Mouse (Mus musculus) kidney, adult 2 months (tissue): ENCODE measurements around the gene Scgb1a1. TPM values are rescaled to one million over a fixed set of nuclear protein-coding genes. Genes with fewer than 3 reads are reported as not detected.
"Not testable (repeated sequence)": the region's sequence is repeated elsewhere in the genome, so short reads cannot be mapped to it uniquely, and the experiment has no call there.

Source experiments
- DNase-seq: peaks from one replicate; pipeline ENCODE4 v3.0.0; 2021
- H3K27ac ChIP-seq: fragments of 200-500 bp; 2 replicates; pipeline ENCODE4 v1.5.1; 2012; ENCODE audit warnings: low read depth, low read length, control low read depth, inconsistent platforms; ENCODE audit not compliant: insufficient read depth
- H3K27me3 ChIP-seq: fragments of 200-500 bp; replicated peaks from 2 replicates; pipeline ENCODE4 v1.6.1; 2012; ENCODE audit warnings: mild to moderate bottlenecking, moderate library complexity, low read length, inconsistent platforms; ENCODE audit not compliant: control insufficient read depth, insufficient read depth
- H3K36me3 ChIP-seq: fragments of 200-500 bp; 2 replicates; pipeline ENCODE4 v1.6.1; 2012; ENCODE audit warnings: mild to moderate bottlenecking, moderate library complexity, low read length, inconsistent platforms; ENCODE audit not compliant: control insufficient read depth, insufficient read depth
- H3K4me1 ChIP-seq: fragments of 200-500 bp; 2 replicates; pipeline ENCODE4 v1.6.1; 2011; ENCODE audit warnings: low read length; ENCODE audit not compliant: control insufficient read depth, insufficient read depth
- H3K4me3 ChIP-seq: fragments of 200-500 bp; 2 replicates; pipeline ENCODE4 v1.5.1; 2011; ENCODE audit warnings: mild to moderate bottlenecking, low read depth, low read length, control low read depth; ENCODE audit not compliant: insufficient read depth
- CTCF ChIP-seq: fragments of 200-500 bp; conservative IDR thresholded peaks from 2 replicates; pipeline ENCODE4 v1.5.1; 2011; ENCODE audit warnings: low read depth, mild to moderate bottlenecking, control low read depth, low read length, moderate library complexity, mixed read lengths; ENCODE audit not compliant: insufficient read depth, insufficient read length
- POLR2A ChIP-seq: fragments of 200-500 bp; IDR thresholded peaks from one replicate; pipeline ENCODE4 v1.6.1; 2011; ENCODE audit warnings: low read depth, low read length, control low read depth
- WGBS: fragments of 180-500 bp; shearing (Covaris S2); methylation state at CpG from one replicate; pipeline ENCODE4 v1.1.7; 2018; 5-methylcytosine and 5-hydroxymethylcytosine counted together
- polyA plus RNA-seq: library from polyadenylated mRNA; depleted of rRNA; stranded (reverse); fragments of >200 nt; gene quantifications from 2 replicates; pipeline ENCODE4 v1.2.3, GENCODE M21; 2012

The Scgb1a1 gene
- polyA plus RNA-seq, 1 experiment, result 0.22 TPM

GRCm38 (mm10) chr19:9097441-9097840 is 9.7 kb upstream of the Scgb1a1 start:
- no peak for TF ChIP-seq CTCF
- TF ChIP-seq POLR2A, result no peak

GRCm38 (mm10) chr19:9095111-9095510 is 7.4 kb upstream of the Scgb1a1 start:
- TF ChIP-seq POLR2A, result no peak
- TF ChIP-seq CTCF, result no peak
- DNase-seq, result no peak
- Histone ChIP-seq H3K36me3 (no peaks in the 10 kb centered on the region), H3K27ac (no peak overlapping the region), H3K27me3 (no peaks in the 10 kb centered on the region), H3K4me3 (no peak overlapping the region), H3K4me1 (no peaks in the 10 kb centered on the region)
- WGBS, result 75% methylated on average over 5 of the region's 5 CpGs

More at GRCm38 (mm10) chr19:9097441-9097840, 9.7 kb upstream of the Scgb1a1 start:
- H3K4me3 ChIP-seq, result no peak overlapping the region
- 74% methylated on average over 13 of the region's 13 CpGs for WGBS
- H3K27ac ChIP-seq, result no peak overlapping the region
- H3K4me1 ChIP-seq, result no peaks in the 10 kb centered on the region
- no peaks in the 10 kb centered on the region for H3K27me3 ChIP-seq
- H3K36me3 ChIP-seq, result no peaks in the 10 kb centered on the region
- DNase-seq, result no peak

GRCm38 (mm10) chr19:9090709-9091108 is 3.0 kb upstream of the Scgb1a1 start:
- Histone ChIP-seq H3K36me3 (no peaks in the 10 kb centered on the region), H3K4me3 (no peak overlapping the region), H3K27me3 (no peaks in the 10 kb centered on the region), H3K4me1 (no peaks in the 10 kb centered on the region), H3K27ac (no peak overlapping the region)
- no peak for DNase-seq
- 49% methylated on average over 2 of the region's 2 CpGs for WGBS
- TF ChIP-seq POLR2A (no peak), CTCF (no peak; the same call in 1 of the 2 replicates)

GRCm38 (mm10) chr19:9090191-9090590 is 2.4 kb upstream of the Scgb1a1 start:
- H3K36me3 ChIP-seq, result no peaks in the 10 kb centered on the region
- TF ChIP-seq POLR2A, result no peak
- no peak overlapping the region for H3K4me3 ChIP-seq
- no peaks in the 10 kb centered on the region for H3K4me1 ChIP-seq
- no peak overlapping the region for H3K27ac ChIP-seq
- WGBS, result 73% methylated on average over 4 of the region's 4 CpGs
- H3K27me3 ChIP-seq, result no peaks in the 10 kb centered on the region
- no peak for DNase-seq

GRCm38 (mm10) chr19:9083892-9084291 is 3.9 kb downstream of the Scgb1a1 start:
- 92% methylated on average over 2 of the region's 2 CpGs for WGBS
- H3K27ac ChIP-seq, H3K4me3 ChIP-seq, H3K27me3 ChIP-seq, H3K4me1 ChIP-seq, DNase-seq, H3K36me3 ChIP-seq: not testable (repeated sequence)

- WGBS, result 84% methylated on average over 2 of the region's 2 CpGs
- no peak overlapping the region for H3K27ac ChIP-seq
- no peak for DNase-seq
- TF ChIP-seq CTCF, result no peak
- TF ChIP-seq POLR2A, result no peak
- H3K27me3 ChIP-seq, result no peaks in the 10 kb centered on the region
- no peaks in the 10 kb centered on the region for H3K36me3 ChIP-seq
- no peak overlapping the region for H3K4me3 ChIP-seq
- H3K4me1 ChIP-seq, result peaks cover 2% of the 10 kb centered on the region; the same call in 1 of the 2 replicates
Observed at GRCm38 (mm10) chr19:9083010-9083355, 4.8 kb downstream of the Scgb1a1 start.

GRCm38 (mm10) chr19:9082191-9083009 is 5.4 kb downstream of the Scgb1a1 start:
- TF ChIP-seq CTCF, result peak; percentile 91
- TF ChIP-seq POLR2A, result no peak

More at GRCm38 (mm10) chr19:9082191-9083009, 5.4 kb downstream of the Scgb1a1 start:
- 12% methylated on average over 23 of the region's 23 CpGs for WGBS
- H3K36me3 ChIP-seq, result no peaks in the 10 kb centered on the region
- H3K27me3 ChIP-seq, result no peaks in the 10 kb centered on the region
- H3K4me3 ChIP-seq, result no peak overlapping the region; the same call in 1 of the 2 replicates
- peaks cover 2% of the 10 kb centered on the region; the same call in 1 of the 2 replicates for H3K4me1 ChIP-seq
- no peak overlapping the region for H3K27ac ChIP-seq
- peak; percentile 88 for DNase-seq
